Mouse (Mus musculus) heart, adult 2 months (tissue): ENCODE results near the gene Crygf. TPM values are rescaled to one million over a fixed set of nuclear protein-coding genes. Genes with fewer than 3 reads are reported as not detected.
"Not testable (repeated sequence)": the region's sequence is repeated elsewhere in the genome, so short reads cannot be mapped to it uniquely, and the experiment has no call there.

ENCODE experiments used
- DNase-seq, 2 experiments: peaks; one replicate each; pipeline ENCODE4 v3.0.0; 2021
- H3K27ac ChIP-seq: fragments of 200-600 bp; 2 replicates; pipeline ENCODE4 v1.8.1; 2022
- H3K27me3 ChIP-seq: fragments of 200-500 bp; 2 replicates; pipeline ENCODE4 v1.6.1; 2012; ENCODE audit warnings: mild to moderate bottlenecking, low read length, inconsistent platforms, mixed read lengths; ENCODE audit not compliant: control insufficient read depth, insufficient read depth
- H3K36me3 ChIP-seq: fragments of 200-500 bp; 2 replicates; pipeline ENCODE4 v1.6.1; 2012; ENCODE audit warnings: low read length, inconsistent platforms; ENCODE audit not compliant: control insufficient read depth, insufficient read depth
- H3K4me1 ChIP-seq: fragments of 200-500 bp; 2 replicates; pipeline ENCODE4 v1.6.1; 2011; ENCODE audit warnings: low read length; ENCODE audit not compliant: control insufficient read depth, insufficient read depth
- H3K4me3 ChIP-seq: fragments of 200-600 bp; 2 replicates; pipeline ENCODE4 v1.8.1; 2022
- H3K79me2 ChIP-seq: fragments of 200-500 bp; replicated peaks from 2 replicates; pipeline ENCODE4 v1.6.1; 2012; ENCODE audit warnings: mild to moderate bottlenecking, inconsistent platforms, low read length, moderate library complexity, mixed read lengths; ENCODE audit not compliant: control insufficient read depth, insufficient read depth
- H3K9ac ChIP-seq: fragments of 200-500 bp; 2 replicates; pipeline ENCODE4 v1.6.1; 2012; ENCODE audit warnings: low read depth, mild to moderate bottlenecking, control low read depth, inconsistent platforms, low read length, mixed read lengths
- CTCF ChIP-seq: fragments of 200-600 bp; IDR thresholded peaks from 2 replicates; pipeline ENCODE4 v1.8.1; 2022; ENCODE audit warnings: antibody characterized with exemption, mild to moderate bottlenecking, moderate library complexity
- EP300 ChIP-seq: fragments of 200-500 bp; IDR thresholded peaks from 2 replicates; pipeline ENCODE4 v1.6.1; 2011; ENCODE audit warnings: low read depth, low read length, control low read depth; ENCODE audit not compliant: insufficient read depth
- POLR2A ChIP-seq: fragments of 200-500 bp; IDR thresholded peaks from 2 replicates; pipeline ENCODE4 v1.6.1; 2011; ENCODE audit warnings: mild to moderate bottlenecking, low read depth, low read length, control low read depth; ENCODE audit not compliant: insufficient read depth
- WGBS: fragments of 180-500 bp; shearing (Covaris S2); methylation state at CpG from one replicate; pipeline ENCODE4 v1.1.7; 2018; 5-methylcytosine and 5-hydroxymethylcytosine counted together
- intact Hi-C: fragments of 180-260 bp; cut with DNase I; formaldehyde crosslinking; loops from one replicate; pipeline ENCODE4 v1.15.1; 2025
- long read RNA-seq: library from polyadenylated mRNA; stranded (forward); transcript quantifications from one replicate; pipeline ENCODE4 v2.0.0, GENCODE M21; 2021
- polyA plus RNA-seq: library from polyadenylated mRNA; depleted of rRNA; stranded (reverse); fragments of >200 nt; gene quantifications from 2 replicates; pipeline ENCODE4 v1.2.3, GENCODE M21; 2012; rRNA removed
- total RNA-seq, 2 experiments: library from RNA; stranded (reverse); gene quantifications; 2 replicates each; pipeline ENCODE4 v1.2.3; 2021

Crygf gene
- total RNA-seq (not detected), polyA plus RNA-seq (not detected in 2 replicates)
- long read RNA-seq: 0 reads

DNA sequence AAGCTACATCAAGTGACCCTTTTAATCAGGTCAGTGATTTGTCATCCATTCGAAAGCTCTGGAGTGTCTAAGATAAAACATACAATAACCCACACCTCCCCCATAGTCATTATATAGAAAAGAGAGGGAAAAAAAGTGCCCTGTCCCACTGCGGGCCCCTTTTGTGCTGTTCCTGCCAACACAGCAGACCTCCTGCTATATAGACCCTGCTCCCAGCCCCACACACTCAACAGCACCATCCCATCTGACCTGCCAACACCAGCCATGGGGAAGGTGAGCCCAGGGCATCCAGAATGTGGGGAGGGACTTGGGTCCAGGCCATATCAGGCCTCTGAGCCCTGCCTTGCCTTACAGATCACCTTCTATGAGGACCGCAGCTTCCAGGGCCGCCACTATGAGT lies at the start of gene Crygf:
TSS of gene Crygf (plus strand) at position 227 of the 400 bp plus-strand sequence.
- Histone ChIP-seq H3K36me3 (no peaks in the 10 kb centered on the region), H3K9ac (no peak within 1 kb of the TSS), H3K4me1 (no peaks in the 10 kb centered on the region), H3K27ac (no peak within 1 kb of the TSS), H3K79me2 (no peaks in the 10 kb centered on the region), H3K27me3 (no peaks in the 10 kb centered on the region), H3K4me3 (no peak within 1 kb of the TSS)
- no peak for DNase-seq
- WGBS: 77% methylated on average over 4 of the region's 4 CpGs
- no peak for TF ChIP-seq POLR2A
- no peak for TF ChIP-seq CTCF
- no peak for TF ChIP-seq EP300
- intact Hi-C loops: no loop called here

DNA sequence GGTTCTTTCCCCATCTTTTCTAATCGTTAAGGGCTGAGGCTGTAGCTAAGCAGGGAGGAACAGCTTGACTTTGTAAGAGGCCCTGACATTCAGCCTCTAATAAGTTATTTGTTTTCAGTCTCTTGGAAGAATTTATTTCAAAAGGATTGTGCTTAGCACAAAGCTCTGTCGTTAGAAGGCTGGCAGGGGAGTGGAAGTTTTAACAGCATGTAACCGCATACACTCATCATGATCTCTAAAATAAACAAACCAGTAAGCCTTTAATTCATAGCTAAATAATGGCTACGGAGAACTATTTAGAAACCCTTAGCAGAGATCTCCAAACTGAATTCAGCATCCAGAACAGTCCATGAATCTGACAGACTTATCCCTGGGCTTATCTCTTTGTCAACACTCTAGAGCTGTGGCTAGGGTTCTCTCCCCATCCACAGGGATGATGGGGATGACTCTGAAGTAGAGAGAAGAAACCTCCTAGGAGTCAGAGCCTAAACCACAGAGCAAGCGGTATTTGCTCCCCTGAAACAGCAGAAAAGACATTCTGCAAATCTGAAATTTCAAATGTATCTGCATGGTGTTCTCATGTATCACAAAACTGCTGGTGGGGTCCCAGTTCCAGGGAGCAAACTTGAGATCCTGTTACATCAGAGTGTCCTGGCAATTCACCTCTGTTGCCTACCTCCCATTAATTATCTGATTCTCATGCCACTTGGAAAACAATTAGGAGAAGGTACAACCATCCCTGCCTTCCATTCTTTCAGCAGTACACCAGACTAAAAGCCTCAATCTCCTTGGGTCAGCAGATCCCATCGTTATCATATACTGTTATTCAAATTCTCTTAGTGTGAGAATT lies 734 bp upstream of the Crygf start:
- no peaks in the 10 kb centered on the region for H3K4me1 ChIP-seq
- no peak overlapping the region for H3K27ac ChIP-seq
- H3K9ac ChIP-seq: no peak overlapping the region
- no peak overlapping the region for H3K4me3 ChIP-seq
- intact Hi-C loops: no loop called here
- 46% methylated on average over 6 of the region's 6 CpGs for WGBS
- H3K36me3 ChIP-seq: no peaks in the 10 kb centered on the region
- no peak for DNase-seq
- H3K27me3 ChIP-seq: no peaks in the 10 kb centered on the region
- TF ChIP-seq CTCF (no peak), POLR2A (no peak), EP300 (no peak)
- no peaks in the 10 kb centered on the region for H3K79me2 ChIP-seq

GRCm38 (mm10) chr1:65926696-65927095 lies 376 bp downstream of the Crygf start:
- H3K27ac ChIP-seq, H3K27me3 ChIP-seq, DNase-seq, H3K9ac ChIP-seq, H3K79me2 ChIP-seq, H3K4me3 ChIP-seq, H3K4me1 ChIP-seq, H3K36me3 ChIP-seq, intact Hi-C loops: not testable (repeated sequence)
- 82% methylated on average over 11 of the region's 11 CpGs for WGBS

- Histone ChIP-seq H3K79me2 (no peaks in the 10 kb centered on the region), H3K27me3 (no peaks in the 10 kb centered on the region), H3K9ac (no peak overlapping the region), H3K36me3 (no peaks in the 10 kb centered on the region), H3K27ac (no peak overlapping the region), H3K4me3 (no peak overlapping the region), H3K4me1 (no peaks in the 10 kb centered on the region)
- DNase-seq: no peak
- 85% methylated on average over 2 of the region's 2 CpGs for WGBS
- no peak for TF ChIP-seq CTCF
- TF ChIP-seq EP300: no peak
- no peak for TF ChIP-seq POLR2A
- intact Hi-C loops: no loop called here
Observed at GRCm38 (mm10) chr1:65930055-65930454, 3.7 kb downstream of the Crygf start.

GRCm38 (mm10) chr1:65932091-65932812 lies 5.9 kb downstream of the Crygf start:
- H3K27ac ChIP-seq: no peak overlapping the region
- no peak overlapping the region for H3K4me3 ChIP-seq
- no peak for TF ChIP-seq CTCF
- no peak for TF ChIP-seq POLR2A
- no peak for TF ChIP-seq EP300
- H3K27me3 ChIP-seq: no peaks in the 10 kb centered on the region
- no peaks in the 10 kb centered on the region for H3K79me2 ChIP-seq
- 62% methylated on average over 4 of the region's 4 CpGs for WGBS
- intact Hi-C loops: no loop called here
- H3K9ac ChIP-seq: no peak overlapping the region
- H3K36me3 ChIP-seq: no peaks in the 10 kb centered on the region
- H3K4me1 ChIP-seq: no peaks in the 10 kb centered on the region
- DNase-seq: no peak

Other genes starting within 250 kb of the Crygf start
- gene Map2, start 248.8 kb downstream of the Crygf start, total RNA-seq: 1 to 10 TPM; 3.8 to 4.2 TPM
- gene Map2, start 248.8 kb downstream of the Crygf start, polyA plus RNA-seq: 2.2 and 3.7 TPM in 2 replicates